Mouse (Mus musculus) heart, postnatal 36 days (tissue): ENCODE data around the gene Nlgn1. TPM values are rescaled to one million over a fixed set of nuclear protein-coding genes. Genes with fewer than 3 reads are reported as not detected.
A peak's percentile ranks its signal among the peaks of the same experiment; 100 is the strongest.
"Not testable (repeated sequence)": the region's sequence is repeated elsewhere in the genome, so short reads cannot be mapped to it uniquely, and the experiment has no call there.

Source experiments
- DNase-seq, 2 experiments: peaks; one replicate each; pipeline ENCODE4 v3.0.0; 2021 to 2022
- intact Hi-C: fragments of 180-260 bp; cut with DNase I; formaldehyde crosslinking; loops from one replicate; pipeline ENCODE4 v1.15.1; 2025
- total RNA-seq, 2 experiments: library from RNA; stranded (reverse); gene quantifications; 2 replicates each; pipeline ENCODE4 v1.2.3; 2021

Nlgn1 gene
- total RNA-seq, 2 experiments from 2014 or later: not detected

- intact Hi-C loops: no loop called here
- DNase-seq: no peak
Measured at GRCm38 (mm10) chr3:25660285-25660684, 672.0 kb downstream of the Nlgn1 start.

GRCm38 (mm10) chr3:25658006-25658405, 674.3 kb downstream of the Nlgn1 start:
- no peak for DNase-seq
- intact Hi-C loops: no loop called here

- intact Hi-C loops: no loop called here
- no peak for DNase-seq
Measured at GRCm38 (mm10) chr3:25657074-25657473, 675.2 kb downstream of the Nlgn1 start.

DNA sequence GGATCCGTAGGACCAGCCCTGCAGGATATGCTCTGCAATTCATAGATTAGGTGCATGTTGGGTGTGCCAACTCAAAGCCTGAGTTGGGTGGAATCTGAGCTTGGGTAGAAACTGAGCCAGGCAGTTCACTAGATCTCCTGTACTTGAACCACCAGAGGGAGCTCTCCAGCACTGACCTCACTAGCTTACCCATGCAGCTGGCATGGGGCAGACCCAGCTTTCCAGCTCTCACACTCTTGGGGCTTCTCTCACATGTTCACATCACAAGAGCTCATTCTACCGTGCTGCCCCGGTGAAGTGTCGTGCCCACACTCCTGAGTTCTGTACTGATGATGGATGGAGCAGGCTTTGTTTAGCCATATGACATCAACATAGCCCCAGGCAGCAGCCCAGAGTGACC, 679.2 kb downstream of the Nlgn1 start:
- DNase-seq: peak in 1 of 2 experiments; percentile 3
- intact Hi-C loops: no loop called here

- intact Hi-C loops: no loop called here
- DNase-seq: no peak
Measured at GRCm38 (mm10) chr3:25645895-25646691, 686.2 kb downstream of the Nlgn1 start.

- DNase-seq: no peak
- intact Hi-C loops: no loop called here
Measured at GRCm38 (mm10) chr3:25629198-25629597, 703.1 kb downstream of the Nlgn1 start.

DNA sequence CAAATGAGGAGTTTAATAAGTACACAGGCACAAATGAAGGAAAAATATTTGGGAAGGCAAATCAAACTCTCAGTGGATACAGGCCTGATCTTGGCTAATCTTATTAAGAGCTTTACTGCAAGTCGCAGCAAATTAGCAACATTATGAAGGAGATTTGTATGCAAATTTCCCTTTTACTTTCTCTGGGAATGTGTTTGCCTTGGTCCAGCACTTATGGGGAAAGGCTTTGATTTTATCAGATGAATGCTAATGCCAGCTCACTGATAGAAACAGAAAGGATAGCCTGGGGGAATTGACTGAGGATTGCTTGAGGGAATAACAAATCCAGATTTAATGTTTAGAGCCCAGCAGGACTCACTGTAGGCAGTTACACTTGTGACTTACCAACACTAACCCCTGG, 725.7 kb downstream of the Nlgn1 start:
- intact Hi-C loops: no loop called here
- no peak for DNase-seq

- DNase-seq: no peak
- intact Hi-C loops: no loop called here
Measured at GRCm38 (mm10) chr3:25597513-25597912, 734.7 kb downstream of the Nlgn1 start.

GRCm38 (mm10) chr3:25575526-25575925, 756.7 kb downstream of the Nlgn1 start:
- intact Hi-C loops: no loop called here
- no peak for DNase-seq

DNA sequence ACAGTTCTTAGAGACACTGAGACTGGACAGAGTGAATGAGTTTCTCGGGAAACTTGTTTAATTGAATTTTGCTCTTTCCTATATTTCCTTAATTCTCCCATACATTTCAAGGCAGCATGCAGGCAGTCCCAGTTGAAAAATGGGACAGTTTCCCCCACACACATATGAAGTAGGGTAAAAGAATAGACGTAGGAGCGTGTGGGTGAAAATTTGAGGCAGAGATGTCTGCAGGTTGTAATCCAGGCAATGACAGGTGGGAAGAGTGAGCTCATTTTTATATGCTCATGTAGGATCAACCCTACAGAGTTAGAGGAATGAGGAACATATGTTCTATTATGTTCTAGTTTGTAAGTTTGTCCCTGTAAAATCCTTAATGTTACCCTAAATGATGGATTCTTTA, 757.4 kb downstream of the Nlgn1 start:
- intact Hi-C loops: no loop called here
- no peak for DNase-seq

DNA sequence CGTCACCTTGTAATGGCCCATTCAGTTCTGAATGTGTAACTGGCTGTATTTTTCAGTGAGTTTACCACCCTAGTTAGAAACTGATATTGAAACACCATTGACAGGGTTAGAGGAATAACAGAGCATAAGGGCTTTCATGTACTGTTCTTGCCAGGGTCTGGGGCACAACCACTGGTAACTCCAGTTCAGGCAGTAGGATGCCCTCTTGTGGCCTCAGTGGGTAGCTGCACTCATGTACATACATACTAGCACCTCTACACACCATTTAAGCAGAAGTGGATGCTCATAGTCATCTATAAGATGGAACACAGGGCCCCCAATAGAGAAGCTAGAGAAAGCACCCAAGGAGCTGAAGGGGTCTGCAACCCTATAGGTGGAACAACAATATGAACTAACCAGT, 773.7 kb downstream of the Nlgn1 start:
- intact Hi-C loops, DNase-seq: not testable (repeated sequence)

DNA sequence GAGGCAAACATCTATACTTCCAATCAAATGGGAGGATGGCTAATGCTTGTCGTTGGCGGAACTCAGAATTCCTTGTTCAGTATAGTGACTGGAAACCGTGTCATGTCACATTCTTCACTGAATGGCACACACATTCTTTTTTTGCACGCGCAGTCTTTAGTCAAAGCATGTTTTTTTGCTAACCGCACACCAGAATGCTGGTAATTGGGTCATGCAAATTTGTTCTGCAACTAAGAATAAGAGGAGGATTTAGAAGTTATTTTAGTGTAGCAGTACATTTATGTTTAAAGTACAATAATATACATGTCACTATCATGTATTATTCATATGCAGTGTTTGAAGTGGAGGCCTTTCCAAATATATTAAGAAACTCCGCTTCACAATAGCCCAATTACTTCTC, 783.2 kb downstream of the Nlgn1 start:
- DNase-seq, intact Hi-C loops: not testable (repeated sequence)

DNA sequence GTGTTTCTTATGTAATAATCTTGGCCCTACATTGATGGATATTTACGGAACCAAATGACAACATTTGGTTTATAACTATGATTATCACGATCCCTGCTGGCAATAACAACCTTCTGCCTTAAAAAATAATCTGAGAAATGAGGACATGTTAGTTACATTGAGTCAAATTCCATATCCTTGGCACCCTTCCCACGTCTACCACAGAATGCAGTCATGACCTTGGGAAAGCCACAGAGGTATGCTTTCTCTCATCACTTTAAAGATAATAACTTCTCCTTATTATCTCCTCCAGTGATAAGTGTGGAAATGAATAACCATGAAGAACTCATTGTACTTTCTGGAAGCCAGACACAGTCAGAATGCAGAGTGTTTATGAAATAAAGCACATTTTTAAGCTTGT, 808.0 kb downstream of the Nlgn1 start:
- DNase-seq, intact Hi-C loops: not testable (repeated sequence)

GRCm38 (mm10) chr3:25463051-25463450, 869.2 kb downstream of the Nlgn1 start:
- DNase-seq: no peak
- intact Hi-C loops: no loop called here

DNA sequence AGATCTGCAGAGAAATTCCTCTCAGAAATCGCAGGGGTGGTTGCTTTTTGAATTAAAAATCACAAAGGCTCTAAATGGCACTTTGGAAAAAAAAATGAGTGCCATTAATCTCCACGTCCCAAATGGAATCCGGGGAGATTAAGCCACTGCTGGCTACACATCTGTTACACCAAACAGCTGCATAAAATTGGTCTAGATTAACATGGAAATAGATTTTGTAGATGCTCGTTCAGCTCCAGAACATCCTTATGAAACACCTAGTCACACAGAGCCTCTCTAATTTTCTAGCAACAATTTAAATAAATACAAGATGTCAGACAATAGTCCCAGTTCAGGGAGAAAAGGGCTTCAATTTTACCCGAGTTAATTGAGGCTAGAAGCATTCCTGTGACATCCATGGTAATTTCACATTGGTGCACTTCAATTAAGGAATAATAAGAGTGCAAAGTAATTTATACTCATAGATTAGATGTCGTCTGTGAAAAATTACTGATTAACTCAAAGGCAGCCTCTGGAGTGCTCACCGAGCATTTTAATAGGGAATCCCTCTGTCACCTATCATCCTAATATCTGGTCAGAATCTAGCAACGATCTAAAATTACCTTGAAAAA, 875.9 kb downstream of the Nlgn1 start:
- intact Hi-C loops: no loop called here

DNA sequence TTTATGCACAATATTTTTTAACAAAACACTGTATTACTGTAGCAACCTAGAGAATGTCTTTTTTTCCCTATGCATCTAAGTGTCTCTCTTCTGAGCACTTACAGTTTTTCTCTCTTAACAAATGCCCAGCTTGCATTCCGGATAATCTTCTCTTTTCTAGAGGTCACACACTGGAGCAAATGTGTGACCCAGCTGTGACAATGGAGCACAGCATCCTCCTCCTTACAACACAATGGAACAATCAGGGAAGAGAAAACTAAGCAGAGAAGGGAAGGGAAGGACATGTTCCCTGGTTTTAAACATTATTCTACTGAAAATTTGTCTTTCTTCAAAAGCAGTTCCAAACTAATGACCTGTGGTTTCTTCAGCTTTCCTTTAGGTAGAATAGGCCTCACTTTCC, 879.9 kb downstream of the Nlgn1 start:
- DNase-seq: no peak
- intact Hi-C loops: no loop called here

More for the DNA sequence above, 875.9 kb downstream of the Nlgn1 start:
- no peak for DNase-seq

DNA sequence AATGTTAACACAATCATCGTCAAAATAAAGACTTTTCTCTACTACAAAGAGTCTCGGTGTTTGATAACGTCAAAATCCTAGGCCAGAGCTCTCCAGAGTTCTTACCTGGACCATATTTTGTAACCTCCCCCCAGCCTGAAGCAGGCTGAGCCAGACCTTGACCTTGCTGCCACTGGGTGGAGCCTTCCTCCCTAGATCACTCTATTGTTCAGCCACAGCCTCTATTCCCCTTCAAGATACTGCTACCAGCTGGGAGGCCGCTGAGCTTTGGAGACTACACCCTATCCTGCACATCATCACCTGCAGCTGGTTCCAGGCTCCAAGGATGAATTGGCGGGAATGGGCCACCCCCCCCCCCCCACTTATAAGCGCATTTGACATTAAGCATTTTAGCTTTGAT, 881.8 kb downstream of the Nlgn1 start:
- intact Hi-C loops: no loop called here
- no peak for DNase-seq

DNA sequence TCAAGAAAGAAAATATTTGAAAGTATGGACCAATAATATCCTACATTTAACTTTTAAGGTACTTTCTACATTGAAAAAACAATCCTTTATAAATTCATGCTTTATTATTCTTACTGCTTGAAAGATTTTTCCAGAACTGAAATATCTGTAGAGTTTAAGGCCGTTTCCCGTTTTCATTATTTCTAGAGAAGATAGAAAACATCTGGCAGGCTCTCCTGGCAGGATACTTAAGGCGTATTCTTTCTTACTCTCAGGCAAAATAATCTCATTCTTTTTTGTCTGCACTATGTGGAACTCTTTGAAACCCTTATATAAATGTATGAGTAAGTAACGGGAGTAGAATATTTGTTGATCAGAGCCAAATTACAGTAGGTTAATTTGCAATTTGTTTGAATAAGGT, 882.9 kb downstream of the Nlgn1 start:
- intact Hi-C loops: no loop called here
- no peak for DNase-seq

DNA sequence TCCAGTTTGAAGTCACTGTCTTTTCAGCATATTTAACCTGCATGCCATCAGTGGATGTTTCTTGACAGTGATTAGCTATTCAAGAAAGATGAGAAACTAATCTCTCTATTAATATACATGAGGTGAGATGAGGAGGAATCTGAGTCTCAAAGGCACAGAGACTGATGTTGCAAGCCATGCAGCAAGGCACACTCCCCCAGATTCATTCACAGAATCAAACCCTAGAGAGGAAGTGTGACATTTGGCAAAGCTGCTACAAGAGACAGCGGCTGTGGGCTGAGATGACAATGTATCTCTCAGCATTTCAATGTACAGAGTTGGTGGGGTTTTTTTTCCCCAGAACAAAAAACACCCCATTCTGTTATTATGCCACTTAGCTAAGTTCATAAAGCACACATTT, 885.1 kb downstream of the Nlgn1 start:
- intact Hi-C loops: no loop called here
- DNase-seq: no peak

GRCm38 (mm10) chr3:25443657-25444056, 888.6 kb downstream of the Nlgn1 start:
- intact Hi-C loops: no loop called here
- DNase-seq: no peak

DNA sequence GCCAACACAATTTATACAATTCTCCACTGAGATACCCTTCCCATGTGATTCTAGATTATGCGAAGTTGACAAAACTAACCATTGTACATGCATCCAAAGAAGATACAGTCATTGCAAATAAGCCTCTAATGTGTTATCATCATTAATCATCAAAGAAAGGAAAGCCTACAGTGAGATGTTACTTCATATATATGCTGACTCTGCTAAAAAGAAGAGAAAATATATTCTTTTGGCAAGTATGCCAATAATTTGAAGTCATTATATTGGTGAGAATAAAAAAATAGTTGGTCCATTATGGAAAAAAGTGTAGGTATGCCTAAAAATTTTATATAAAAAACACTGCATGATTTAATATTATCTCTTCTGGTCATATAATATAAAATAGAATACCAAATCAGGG, 889.6 kb downstream of the Nlgn1 start:
- intact Hi-C loops: no loop called here
- DNase-seq: no peak

DNA sequence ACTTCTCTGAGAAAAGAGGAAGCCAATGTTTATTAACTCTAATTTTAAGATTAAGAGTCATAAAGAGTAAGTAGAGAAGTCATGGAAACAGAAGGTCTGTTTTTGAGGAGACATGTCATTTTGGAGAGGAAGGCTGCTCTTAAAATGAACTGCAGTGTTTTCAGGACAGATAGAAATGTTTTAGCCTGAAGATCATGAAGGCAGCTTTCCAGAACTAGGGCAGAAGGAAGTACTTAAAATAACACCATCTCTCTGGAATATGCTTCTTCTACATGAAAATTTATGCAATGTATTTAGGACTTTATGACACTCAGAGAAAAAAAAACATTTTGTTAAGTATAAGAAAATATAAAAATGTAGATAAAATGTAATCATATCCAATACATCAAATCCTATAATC, 905.3 kb downstream of the Nlgn1 start:
- intact Hi-C loops: no loop called here
- no peak for DNase-seq
